In genomic region chr8:11002816-11003215, GRCm38 (mm10) we compare ENCODE assay signal across 10 mouse cellular contexts. TPM values are rescaled to one million over a fixed set of nuclear protein-coding genes. Genes with fewer than 3 reads are reported as not detected.
DNase-seq lines count a peak whose midpoint lies in the region; ATAC-seq lines count a peak whose summit lies in the region.
"Had no signal": no experiment of that assay in that cellular context is flagged by ENCODE, and none has a peak within 500 bp of the region (broad histone marks: within the 10 kb centered on the region; RNA-seq: fewer than 3 reads in every experiment).

No protein-coding gene starts in this region.

- no peaks in the 10 kb centered on the region for H3K9me3 ChIP-seq in heart, embryonic 14.5 days (ENCODE audit: control insufficient read depth, low read length)
- no peaks in the 10 kb centered on the region for H3K9me3 ChIP-seq in hindbrain, embryonic 14.5 days (ENCODE audit: control insufficient read depth, low read length)
- no peaks in the 10 kb centered on the region for H3K9me3 ChIP-seq in midbrain, embryonic 12.5 days

- H3K9ac ChIP-seq in heart, embryonic 14.5 days (ENCODE audit: low read length) = peak overlapping the region; percentile 97
- H3K9ac ChIP-seq in hindbrain, embryonic 14.5 days = peak overlapping the region; percentile 58
- H3K9ac ChIP-seq in midbrain, embryonic 12.5 days (replicated peaks) = peak overlapping the region; percentile 89

- peak overlapping the region; percentile 68 to 84; a peak in 3 of 4 replicates for H3K4me3 ChIP-seq in heart, embryonic 14.5 days (ENCODE audit: control insufficient read depth in 1 of 2, insufficient read depth in 1 of 2, low read depth in 1 of 2, low read length in 2 of 2)
- peak overlapping the region; percentile 44 for H3K4me3 ChIP-seq in brown adipose tissue, adult 24 weeks (ENCODE audit: insufficient read depth, low read depth, low read length)
- H3K4me3 ChIP-seq in hindbrain, embryonic 14.5 days (replicated peaks; ENCODE audit: low read length) = peak overlapping the region; percentile 42
- H3K4me3 ChIP-seq in midbrain, embryonic 12.5 days = peak overlapping the region; percentile 84

- H3K27ac ChIP-seq in heart, embryonic 14.5 days (replicated peaks in 1 of 2; ENCODE audit: control insufficient read depth in 1 of 2, insufficient read depth in 1 of 2, low read depth in 2 of 2, low read length in 2 of 2) = peak overlapping the region; percentile 9 to 78
- 0 out of 2 replicates have a peak overlapping the region, but pooled peaks have one; percentile 3 for H3K27ac ChIP-seq in brown adipose tissue, adult 24 weeks (replicated peaks; ENCODE audit: low read depth, low read length)
- H3K27ac ChIP-seq in hindbrain, embryonic 14.5 days = no peak overlapping the region
- H3K27ac ChIP-seq in midbrain, embryonic 12.5 days (replicated peaks) = peak overlapping the region; percentile 5
- H3K27ac ChIP-seq: macrophage had no signal

- no peak for ATAC-seq in heart, embryonic 14.5 days (ENCODE audit: insufficient number of reproducible peaks, insufficient read depth, low FRiP score, low read depth)
- ATAC-seq in hindbrain, embryonic 14.5 days (ENCODE audit: low FRiP score) = no peak
- no peak for ATAC-seq in midbrain, embryonic 12.5 days (ENCODE audit: low FRiP score, low read depth)

- 0 out of 2 replicates have a peak, but pooled peaks cover 3% of the 10 kb centered on the region for H3K27me3 ChIP-seq in heart, embryonic 14.5 days (ENCODE audit: control insufficient read depth, insufficient read depth, low read length)
- H3K27me3 ChIP-seq in hindbrain, embryonic 14.5 days (ENCODE audit: control insufficient read depth, insufficient read depth, low read length) = no peaks in the 10 kb centered on the region
- H3K27me3 ChIP-seq in midbrain, embryonic 12.5 days = 0 out of 2 replicates have a peak, but pooled peaks cover 10% of the 10 kb centered on the region

- peaks cover 26% of the 10 kb centered on the region for H3K36me3 ChIP-seq in heart, embryonic 14.5 days (ENCODE audit: control insufficient read depth, insufficient read depth, low read length)
- H3K36me3 ChIP-seq in hindbrain, embryonic 14.5 days (replicated peaks; ENCODE audit: control insufficient read depth, insufficient read depth) = no peaks in the 10 kb centered on the region
- peaks cover 14% of the 10 kb centered on the region for H3K36me3 ChIP-seq in midbrain, embryonic 12.5 days

- peak overlapping the region; percentile 93 for H3K4me2 ChIP-seq in heart, embryonic 14.5 days (ENCODE audit: low read length)
- H3K4me2 ChIP-seq in hindbrain, embryonic 14.5 days (replicated peaks) = peak overlapping the region; percentile 93
- H3K4me2 ChIP-seq in midbrain, embryonic 12.5 days (replicated peaks) = peak overlapping the region; percentile 82

- 32% methylated on average over 6 of the region's 6 CpGs for WGBS in heart, embryonic 14.5 days
- WGBS in hindbrain, embryonic 14.5 days = 19% methylated on average over 6 of the region's 6 CpGs
- 26% methylated on average over 6 of the region's 6 CpGs for WGBS in midbrain, embryonic 12.5 days

- peaks cover 30 to 73% of the 10 kb centered on the region in 2 experiments for H3K4me1 ChIP-seq in heart, embryonic 14.5 days (ENCODE audit: control insufficient read depth in 2 of 2, insufficient read depth in 2 of 2, low read length in 2 of 2)
- H3K4me1 ChIP-seq in brown adipose tissue, adult 24 weeks (ENCODE audit: control insufficient read depth, insufficient read depth, insufficient read length, low read length) = peaks cover 27% of the 10 kb centered on the region
- peaks cover 81% of the 10 kb centered on the region for H3K4me1 ChIP-seq in hindbrain, embryonic 14.5 days (replicated peaks; ENCODE audit: control insufficient read depth, insufficient read depth, low read length)
- peaks cover 82% of the 10 kb centered on the region for H3K4me1 ChIP-seq in midbrain, embryonic 12.5 days

- no peak for DNase-seq in heart, postnatal 4 days
- no peak for DNase-seq in hindbrain, embryonic 14.5 days (ENCODE audit: low spot score)
- no peak for DNase-seq in cerebellum, postnatal 25 days
- DNase-seq in right cerebral cortex, adult 18-20 months = no peak
- no peak for DNase-seq in ovary, postnatal 10 days (ENCODE audit: low spot score)
- DNase-seq: cerebellum, postnatal 36 days had no signal

RNA-seq across cellular contexts. Expression of gene Irs2, which starts 5.4 kb away (rescaled TPM):
- 4.1 and 4.5 TPM in 2 replicates for polyA plus RNA-seq in heart, embryonic 14.5 days (2014; fragmentation: Nextera tagmentation; extraction: Ambion mirVana)
- 10 to 100 TPM; 39.5 to 47.6 TPM for total RNA-seq in heart, postnatal 4 days (2021)
- 7.4 and 14.6 TPM in 2 replicates for polyA plus RNA-seq in brown adipose tissue, adult 24 weeks (2012; ENCODE audit: insufficient read depth, insufficient read length, missing spikeins)
- polyA plus RNA-seq in hindbrain, embryonic 14.5 days (2014; fragmentation: Nextera tagmentation; extraction: Ambion mirVana) = 5.4 and 5.8 TPM in 2 replicates
- 7.9 and 10.0 TPM in 2 replicates for polyA plus RNA-seq in midbrain, embryonic 12.5 days (2016; fragmentation: Nextera tagmentation; extraction: Ambion mirVana)
